Mouse (Mus musculus): ENCODE results near the gene Cyp4f16.

GRCm38 (mm10) chr17:32521981-32522380, 14.4 kb upstream of the Cyp4f16 start:
- TF ChIP-seq CTCF (IDR thresholded peaks at IDR 0.05; ENCODE audit: borderline replicate concordance, control insufficient read depth, extremely low read depth, insufficient read depth, low read length, poor library complexity) = no peak
- no peak for TF ChIP-seq POLR2A (IDR thresholded peaks at IDR 0.05; ENCODE audit: control insufficient read depth, extremely low read depth, insufficient read depth, low read length, poor library complexity)
